Mouse (Mus musculus) layer of hippocampus, adult 2 months (tissue): Measurements from ENCODE around the gene Tescl. TPM values are rescaled to one million over a fixed set of nuclear protein-coding genes. Genes with fewer than 3 reads are reported as not detected.

Experiments used
- DNase-seq, 2 experiments: peaks; one replicate each; pipeline ENCODE4 v3.0.0; 2022; ENCODE audit warnings: low spot score in 2 of 2
- H3K27ac ChIP-seq: fragments of 200-600 bp; 2 replicates; pipeline ENCODE4 v1.8.1; 2022
- H3K4me3 ChIP-seq: fragments of 200-600 bp; 2 replicates; pipeline ENCODE4 v1.8.1; 2022; ENCODE audit warnings: mild to moderate bottlenecking
- CTCF ChIP-seq: fragments of 200-600 bp; conservative IDR thresholded peaks from 2 replicates; pipeline ENCODE4 v1.8.1; 2022; ENCODE audit warnings: antibody characterized with exemption, mild to moderate bottlenecking, moderate library complexity
- total RNA-seq, 2 experiments: library from RNA; stranded (reverse); gene quantifications; 2 replicates each; pipeline ENCODE4 v1.2.3; 2021

Tescl gene
- total RNA-seq, 2 experiments from 2014 or later = not detected

DNA sequence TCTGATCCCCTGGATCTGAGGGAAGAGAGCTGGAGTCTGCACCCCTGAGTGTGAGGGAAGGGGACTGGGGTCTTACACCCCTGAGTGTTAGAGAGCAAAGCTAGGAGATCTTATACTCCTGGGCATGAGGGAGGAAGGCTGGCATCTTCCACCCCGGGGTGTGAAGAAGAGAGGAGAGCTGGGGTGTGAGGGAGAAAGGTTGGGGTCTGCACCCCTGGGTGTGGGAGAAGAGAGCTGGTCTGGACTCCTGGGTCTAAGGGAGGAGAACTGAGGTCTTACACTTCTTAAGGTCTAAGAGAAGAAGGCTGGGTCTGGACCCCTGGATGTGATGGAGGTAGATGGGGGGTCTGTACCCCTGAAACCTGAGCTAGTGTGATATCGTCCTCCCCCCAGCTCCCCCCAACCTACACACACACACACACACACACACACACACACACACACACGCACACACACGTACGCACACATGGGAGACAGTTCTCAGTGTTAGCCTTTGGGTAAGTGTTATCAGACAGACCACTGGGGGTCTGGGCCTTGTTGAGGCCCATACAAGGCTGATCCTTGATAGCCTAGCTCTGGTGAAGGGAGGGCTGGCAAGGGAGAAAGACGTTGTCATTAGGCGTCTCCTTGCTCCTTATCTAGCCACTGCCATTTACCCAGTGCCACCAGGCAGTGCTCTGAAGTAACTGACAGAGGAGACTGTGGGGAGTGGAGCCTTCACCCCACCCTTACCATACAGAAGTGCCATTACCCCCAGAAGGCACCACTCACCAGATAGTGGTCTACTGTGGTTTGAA, 37.5 kb upstream of the Tescl start:
- Histone ChIP-seq H3K27ac (no peak overlapping the region), H3K4me3 (no peak overlapping the region)
- no peak for DNase-seq
- no peak for TF ChIP-seq CTCF

DNA sequence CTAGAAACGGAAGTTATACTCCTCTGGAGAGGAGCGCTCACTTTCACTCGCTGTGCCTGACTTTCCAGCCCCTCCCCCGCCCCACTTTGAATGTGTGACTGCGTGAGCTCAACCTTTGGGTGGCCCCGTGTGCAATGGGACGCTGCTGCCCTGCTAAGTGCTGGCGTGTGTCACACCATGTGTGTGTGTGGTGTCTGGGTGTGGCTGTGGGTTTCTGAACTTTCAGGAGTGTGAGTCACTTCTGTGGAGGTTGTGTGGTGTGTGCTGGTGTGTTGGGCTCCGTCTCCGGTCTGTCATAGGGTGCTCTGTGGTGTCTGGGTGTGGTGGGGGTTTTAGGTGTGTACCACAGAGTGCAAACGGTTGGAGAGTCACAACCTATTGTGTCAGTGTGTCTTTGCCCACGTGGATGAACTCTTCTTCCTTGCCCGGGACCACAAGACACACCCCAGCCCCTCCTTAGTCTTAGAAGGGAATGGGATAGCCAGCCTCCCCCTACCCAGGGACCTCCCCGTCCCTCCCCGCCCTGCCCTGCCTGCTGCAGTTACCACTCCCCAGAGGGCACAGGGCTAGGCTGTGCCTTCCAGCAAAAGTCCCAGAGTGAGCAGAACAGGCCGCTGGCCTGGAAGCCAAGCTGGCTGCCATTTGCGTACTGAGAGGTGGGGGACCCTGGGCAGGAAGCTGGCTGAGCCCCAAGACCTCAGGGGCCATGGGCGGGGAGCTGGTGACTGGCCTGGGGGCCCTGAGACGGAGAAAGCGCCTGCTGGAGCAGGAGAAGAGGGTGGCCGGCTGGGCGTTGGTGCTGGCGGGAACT, 36.2 kb upstream of the Tescl start, which contains the start of gene Kcnn4:
TSS of gene Kcnn4 (plus strand) at position 533 of the 811 bp plus-strand sequence.
- no peak for DNase-seq
- Histone ChIP-seq H3K4me3 (no peak within 1 kb of the TSS), H3K27ac (no peak within 1 kb of the TSS)
- no peak for TF ChIP-seq CTCF

- H3K27ac ChIP-seq = no peak overlapping the region
- DNase-seq = no peak
- H3K4me3 ChIP-seq = no peak overlapping the region
- TF ChIP-seq CTCF = no peak
Observed at GRCm38 (mm10) chr7:24368946-24369345, 35.2 kb upstream of the Tescl start.

- H3K4me3 ChIP-seq = no peak overlapping the region
- no peak for DNase-seq
- H3K27ac ChIP-seq = no peak overlapping the region
- TF ChIP-seq CTCF = no peak
Observed at GRCm38 (mm10) chr7:24368226-24368625, 34.5 kb upstream of the Tescl start.

- TF ChIP-seq CTCF = no peak
- Histone ChIP-seq H3K27ac (no peak overlapping the region), H3K4me3 (no peak overlapping the region)
- DNase-seq = no peak
Observed at GRCm38 (mm10) chr7:24366716-24367632, 33.2 kb upstream of the Tescl start.

- no peak overlapping the region for H3K27ac ChIP-seq
Observed at GRCm38 (mm10) chr7:24365258-24366014, 31.7 kb upstream of the Tescl start.

GRCm38 (mm10) chr7:24364827-24365226, 31.1 kb upstream of the Tescl start:
- DNase-seq = peak; percentile 78 to 90
- Histone ChIP-seq H3K4me3 (no peak overlapping the region), H3K27ac (0 out of 2 replicates have a peak overlapping the region, but pooled peaks have one; percentile 28)
- peak; percentile 99; the same call in 1 of the 2 replicates for TF ChIP-seq CTCF

More at GRCm38 (mm10) chr7:24365258-24366014, 31.7 kb upstream of the Tescl start:
- no peak overlapping the region for H3K4me3 ChIP-seq
- DNase-seq = no peak
- no peak for TF ChIP-seq CTCF

DNA sequence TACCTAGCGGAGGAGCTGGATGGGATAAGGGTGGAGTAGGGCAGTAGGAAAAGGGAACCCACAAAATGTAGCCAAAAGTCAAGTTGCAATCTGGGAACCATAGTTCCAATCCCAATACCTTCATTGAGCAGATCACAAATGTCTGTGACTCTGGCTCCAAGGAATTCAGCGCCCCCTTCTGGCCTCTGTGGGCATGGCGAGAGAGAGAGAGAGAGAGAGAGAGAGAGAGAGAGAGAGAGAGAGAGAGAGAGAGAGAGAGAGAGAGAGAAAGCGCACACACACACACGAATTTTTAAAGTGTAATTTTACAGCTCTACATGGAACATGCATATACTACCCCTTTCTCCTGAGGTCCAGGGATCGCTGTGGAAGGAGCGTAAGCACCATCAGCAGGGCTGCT, 29.5 kb upstream of the Tescl start:
- peak; percentile 59 for TF ChIP-seq CTCF
- Histone ChIP-seq H3K27ac (no peak overlapping the region), H3K4me3 (no peak overlapping the region)
- peak in 1 of 2 experiments; percentile 64 for DNase-seq

GRCm38 (mm10) chr7:24361001-24361400, 27.3 kb upstream of the Tescl start:
- no peak overlapping the region for H3K27ac ChIP-seq
- peak; percentile 52 for TF ChIP-seq CTCF
- DNase-seq = no peak

DNA sequence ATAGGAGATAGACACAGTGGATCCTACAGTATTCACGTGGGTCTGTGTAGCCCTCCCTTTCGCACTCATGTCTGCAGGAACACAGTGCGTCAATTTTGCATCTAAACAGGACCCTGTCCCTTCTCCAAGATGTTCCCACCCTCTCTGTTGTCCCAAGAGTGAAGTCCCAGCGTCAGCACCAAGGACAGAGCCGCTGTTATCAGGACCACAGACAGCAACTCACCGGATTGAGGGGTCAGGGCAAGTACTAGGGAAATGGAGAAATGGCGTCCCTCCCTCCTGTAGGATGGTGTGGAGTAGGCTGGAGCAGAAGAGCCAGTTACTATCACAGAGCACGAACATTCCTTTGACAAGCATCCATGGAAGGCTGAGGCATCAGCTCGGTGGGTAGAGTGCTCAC, 25.5 kb upstream of the Tescl start:
- TF ChIP-seq CTCF = no peak
- no peak overlapping the region for H3K27ac ChIP-seq
- H3K4me3 ChIP-seq = no peak overlapping the region
- no peak for DNase-seq

More at GRCm38 (mm10) chr7:24361001-24361400, 27.3 kb upstream of the Tescl start:
- no peak overlapping the region for H3K4me3 ChIP-seq

DNA sequence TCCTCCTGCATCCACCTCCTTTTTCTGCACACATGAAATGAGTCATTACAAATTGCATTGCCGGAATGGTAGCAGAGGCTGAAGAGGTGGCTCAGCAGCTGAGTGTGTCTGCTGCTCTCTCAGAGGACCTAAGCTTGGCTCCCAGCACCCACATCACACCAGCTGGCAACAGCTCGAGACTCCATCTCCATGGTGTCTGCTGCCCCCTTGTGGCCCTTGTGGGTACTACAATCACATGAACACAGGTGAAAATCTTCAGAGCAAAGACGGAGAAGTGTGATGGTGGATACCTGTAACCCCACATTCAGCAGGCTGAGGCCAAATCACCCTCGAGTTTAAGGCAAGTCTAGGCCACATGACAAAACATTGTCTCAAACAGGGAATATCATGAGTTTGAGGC, 24.2 kb upstream of the Tescl start:
- no peak overlapping the region for H3K4me3 ChIP-seq
- peak; percentile 62 for TF ChIP-seq CTCF
- no peak for DNase-seq
- no peak overlapping the region for H3K27ac ChIP-seq

DNA sequence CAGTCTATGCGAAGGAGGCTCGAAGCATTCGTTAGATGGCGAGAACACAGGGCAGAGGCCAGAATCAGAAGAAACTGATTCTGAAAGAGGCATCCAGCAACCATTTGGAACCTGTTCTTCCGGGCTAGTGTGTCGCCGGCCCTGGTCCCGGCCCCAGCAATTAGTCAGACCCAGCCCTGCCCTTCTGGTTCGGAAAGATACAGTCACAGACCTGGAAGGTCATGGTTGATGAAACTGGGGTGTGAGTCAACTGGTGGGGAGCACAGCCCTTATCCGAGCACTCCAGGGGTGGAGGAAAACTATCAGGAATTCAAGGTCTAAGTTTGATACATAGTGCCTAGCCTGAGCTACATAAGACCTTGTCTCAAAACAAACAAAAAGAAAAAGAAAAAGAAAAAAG, 22.3 kb upstream of the Tescl start:
- DNase-seq = no peak
- no peak for TF ChIP-seq CTCF
- no peak overlapping the region for H3K4me3 ChIP-seq
- H3K27ac ChIP-seq = no peak overlapping the region
